Mouse (Mus musculus) ES-E14 (cell line): ENCODE results near the gene Alpl.

Experiments used
- CHD2 ChIP-seq: IDR thresholded peaks from 2 replicates; pipeline ENCODE4 v1.6.1; 2014; ENCODE audit warnings: mild to moderate bottlenecking, low read depth, low read length, inconsistent platforms
- HCFC1 ChIP-seq: IDR thresholded peaks from 2 replicates; pipeline ENCODE4 v1.6.1; 2012; ENCODE audit warnings: low read length, inconsistent platforms, borderline replicate concordance; ENCODE audit not compliant: insufficient read depth
- ZC3H11A ChIP-seq: IDR thresholded peaks from 2 replicates; pipeline ENCODE4 v1.6.1; 2012; ENCODE audit warnings: low read depth, mild to moderate bottlenecking, inconsistent platforms, low read length, borderline replicate concordance
- ZNF384 ChIP-seq: IDR thresholded peaks from 2 replicates; pipeline ENCODE4 v1.6.1; 2012; ENCODE audit warnings: low read depth, low read length, inconsistent platforms

- TF ChIP-seq CHD2 (no peak), ZC3H11A (no peak), ZNF384 (no peak), HCFC1 (no peak)
Observed at GRCm38 (mm10) chr4:137740350-137740749, 55.8 kb downstream of the Alpl start.
